Mouse (Mus musculus) adrenal gland, postnatal 10 days (tissue): Measurements from ENCODE around the gene Hpse. TPM values are rescaled to one million over a fixed set of nuclear protein-coding genes. Genes with fewer than 3 reads are reported as not detected.
A peak's percentile ranks its signal among the peaks of the same experiment; 100 is the strongest.

Experiments used
- DNase-seq: peaks from one replicate; pipeline ENCODE4 v3.0.0; 2021; ENCODE audit warnings: mixed read lengths
- total RNA-seq, 2 experiments: library from RNA; stranded (reverse); gene quantifications; 2 replicates each; pipeline ENCODE4 v1.2.3; 2021

Hpse gene
- total RNA-seq, 2 experiments from 2014 or later = 1.9 to 2.5 TPM

DNA sequence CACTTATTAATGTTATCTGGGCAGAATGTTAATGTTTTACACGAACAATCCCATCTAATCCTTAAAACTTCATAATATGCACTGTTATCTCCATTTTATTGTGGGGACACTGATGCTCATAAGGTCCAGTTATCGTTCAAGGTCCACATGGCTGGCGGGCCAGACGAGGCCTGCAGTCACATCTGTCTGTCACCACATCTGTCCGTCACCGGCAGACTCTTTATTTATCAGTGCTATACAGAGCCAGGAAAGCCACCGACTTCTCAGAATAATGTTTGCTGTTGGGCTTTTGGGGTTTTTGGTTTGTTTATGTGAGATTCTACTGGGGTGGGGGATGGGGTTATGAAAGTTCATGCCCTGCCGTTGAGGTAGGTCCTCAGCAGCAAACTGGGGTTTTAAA is 81.0 kb downstream of the Hpse start:
- DNase-seq = no peak

DNA sequence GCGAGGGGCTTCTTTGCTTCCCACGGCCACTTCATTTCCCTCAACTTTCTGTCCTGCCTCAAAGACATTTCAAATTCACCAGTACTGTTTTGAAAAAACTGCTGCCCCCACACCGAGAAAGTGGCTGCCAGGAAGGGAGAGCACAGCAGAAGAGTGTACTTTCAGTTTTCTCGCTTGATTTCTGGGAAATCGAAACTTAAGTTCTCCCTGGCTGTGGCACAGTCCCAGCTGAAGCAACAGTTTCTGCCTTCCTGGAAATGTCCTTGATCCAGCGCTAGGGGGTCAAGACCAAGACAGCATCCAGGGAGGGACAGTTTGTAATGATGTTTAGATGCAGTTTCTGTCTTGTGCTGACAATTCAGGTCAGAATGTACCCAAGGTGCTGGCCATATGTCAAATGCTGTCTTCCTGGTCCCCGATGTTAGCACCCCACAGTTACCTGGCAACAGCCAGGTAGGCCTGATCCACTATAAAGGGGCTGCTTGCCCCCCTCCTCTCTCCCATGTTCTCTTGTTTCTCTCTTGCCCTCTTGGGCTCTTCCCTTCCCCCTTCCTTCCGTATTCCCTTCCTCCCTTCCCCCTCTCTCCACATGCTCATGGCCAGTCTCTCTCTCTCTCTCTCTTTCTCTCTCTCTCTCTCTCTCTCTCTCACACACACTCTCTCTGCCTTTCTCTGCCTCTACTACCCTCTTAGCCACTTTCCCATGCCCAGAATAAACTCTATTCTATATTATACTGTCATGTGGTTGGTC is 82.5 kb downstream of the Hpse start:
- DNase-seq = peak; percentile 31

DNA sequence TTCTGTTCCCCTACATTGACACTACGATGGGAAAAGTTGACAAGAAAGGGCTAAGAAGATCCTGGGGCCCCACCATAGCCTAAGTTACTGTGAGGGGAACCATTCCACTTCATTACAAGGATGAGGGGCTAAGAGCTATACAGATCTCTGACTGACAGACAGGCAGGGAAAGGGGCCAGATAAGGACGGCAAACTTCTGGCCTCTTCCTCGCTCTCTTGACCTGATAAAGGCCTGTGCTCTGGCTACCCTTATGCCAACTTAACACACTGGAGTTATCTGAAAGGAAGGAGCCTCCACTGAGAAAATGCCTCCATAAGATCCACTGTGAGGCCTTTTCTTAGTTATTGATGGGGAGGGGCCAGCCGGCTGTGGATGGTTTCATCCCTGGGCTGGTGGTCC is 83.6 kb downstream of the Hpse start:
- no peak for DNase-seq

DNA sequence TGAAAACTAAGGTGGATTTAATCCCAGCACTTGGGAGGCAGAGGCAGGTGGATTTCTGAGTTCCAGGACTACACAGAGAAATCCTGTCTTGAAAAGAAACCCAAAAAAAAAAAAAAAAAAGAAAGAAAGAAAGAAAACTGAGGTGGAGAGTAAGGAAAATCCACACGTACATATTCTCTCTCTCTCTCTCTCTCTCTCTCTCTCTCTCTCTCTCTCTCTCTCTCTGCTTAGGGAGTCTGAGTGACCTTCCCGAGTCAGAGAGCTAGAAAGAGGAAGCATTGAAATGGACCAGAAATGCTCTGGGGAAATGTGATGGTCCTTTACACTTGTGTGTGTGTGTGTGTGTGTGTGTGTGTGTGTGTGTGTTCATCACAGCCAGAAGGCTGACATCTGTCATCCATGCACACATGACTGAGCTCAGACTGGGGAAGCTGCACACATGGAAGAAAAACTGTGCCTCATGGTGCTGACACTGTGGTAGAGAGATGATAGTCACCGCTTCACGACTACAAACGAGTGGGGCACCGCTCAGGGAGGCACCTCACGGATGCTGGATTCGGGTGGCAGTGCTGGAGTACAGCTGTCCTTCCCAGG is 84.5 kb downstream of the Hpse start:
- DNase-seq = no peak

DNA sequence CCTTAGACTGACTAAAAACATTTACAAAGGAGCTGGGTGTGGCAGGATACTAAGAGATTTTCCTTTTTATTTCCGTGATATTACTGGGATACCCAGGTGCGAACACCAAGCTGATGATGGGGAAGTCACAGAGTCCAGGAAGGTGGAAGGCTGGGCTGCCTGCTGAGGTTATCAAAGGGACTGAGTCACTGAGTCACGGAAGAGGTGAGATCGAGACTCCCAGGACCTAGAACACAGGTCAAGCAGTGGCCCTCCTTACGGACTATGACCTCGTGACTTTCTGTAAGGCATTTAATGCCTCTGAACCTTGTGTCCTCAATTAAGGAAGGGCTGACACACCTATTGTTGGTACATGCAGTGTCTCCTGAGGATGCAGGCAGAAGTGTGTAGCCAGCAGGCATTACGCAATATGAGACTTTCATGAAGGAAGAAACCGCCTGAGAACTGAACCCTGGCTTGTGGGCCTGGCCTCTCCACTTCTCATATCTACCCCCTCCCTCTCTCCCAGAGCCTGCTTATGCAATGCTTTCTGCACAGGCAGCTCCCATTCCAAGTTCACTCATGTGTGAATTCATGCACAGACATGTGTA is 86.9 kb downstream of the Hpse start:
- peak; percentile 26 for DNase-seq

Other genes starting within 250 kb of the Hpse start
- 10 to 100 TPM; 12.6 to 13.0 TPM for gene Lin54, start 219.1 kb downstream of the Hpse start, total RNA-seq
- gene Cops4, start 201.4 kb downstream of the Hpse start, total RNA-seq = 10 to 100 TPM; 70.1 to 73.6 TPM
- 10 to 100 TPM; 11.4 to 12.4 TPM for gene Plac8, start 147.5 kb downstream of the Hpse start, total RNA-seq
- gene Coq2, start 44.6 kb downstream of the Hpse start, total RNA-seq = 10 to 100 TPM; 55.3 to 66.0 TPM
- gene Helq, start 78.9 kb upstream of the Hpse start, total RNA-seq = 1 to 10 TPM; 4.9 to 9.1 TPM
- gene Mrps18c, start 78.9 kb upstream of the Hpse start, total RNA-seq = 100 to 1,000 TPM; 118 to 120 TPM
- 10 to 100 TPM; 12.9 to 17.9 TPM for gene Abraxas1, start 101.2 kb upstream of the Hpse start, total RNA-seq
- gene Gpat3, start 126.0 kb upstream of the Hpse start, total RNA-seq = 10 to 100 TPM; 10.0 to 10.2 TPM